Mouse (Mus musculus): ENCODE results near the gene Pias3. TPM values are rescaled to one million over a fixed set of nuclear protein-coding genes. Genes with fewer than 3 reads are reported as not detected.
"Not testable (repeated sequence)": the region's sequence is repeated elsewhere in the genome, so short reads cannot be mapped to it uniquely, and the experiment has no call there.

Gene Pias3
- total RNA-seq, 2 experiments from 2014 or later: 17.6 to 22.7 TPM

GRCm38 (mm10) chr3:96719173-96719572, 23.0 kb downstream of the Pias3 start:
- peak; percentile 49 to 73 for DNase-seq (ENCODE audit: low spot score in 2 of 2)

DNA sequence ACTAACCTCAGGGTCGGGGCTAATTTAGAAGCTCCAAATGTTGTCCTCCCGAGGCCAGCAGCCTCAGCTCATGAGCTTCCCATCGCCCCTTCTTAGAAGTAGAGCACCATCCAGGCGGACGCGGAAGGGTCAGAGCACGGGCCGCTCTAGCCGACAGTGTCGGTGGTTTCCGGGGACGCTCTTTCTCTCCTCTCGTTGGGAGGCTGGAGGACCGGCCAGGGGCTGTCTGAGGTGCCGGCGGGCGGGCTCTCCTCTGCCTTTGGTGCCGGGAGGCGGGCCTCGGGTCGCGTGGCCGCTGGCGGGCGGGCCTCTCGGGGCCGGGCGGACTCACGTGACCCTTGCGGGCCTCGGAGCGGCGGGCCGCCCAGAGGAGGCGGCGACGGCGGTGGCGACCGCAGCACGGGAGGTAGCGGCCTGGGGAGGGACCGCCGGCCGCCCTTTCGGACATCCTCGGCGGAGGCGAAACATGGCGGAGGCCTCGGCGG, 31.2 kb downstream of the Pias3 start, which contains the start of the genes Polr3c and Rnf115:
Gene Polr3c (minus strand): TSS at position 286 of the 485 bp plus-strand sequence.
Gene Rnf115 (plus strand): TSS at position 322 of the 485 bp plus-strand sequence.
- DNase-seq (ENCODE audit: low spot score in 2 of 2): peak; percentile 93 to 94
- intact Hi-C loops (cut with DNase I): no loop called here

More at GRCm38 (mm10) chr3:96719173-96719572, 23.0 kb downstream of the Pias3 start:
- intact Hi-C loops (cut with DNase I): no loop called here

DNA sequence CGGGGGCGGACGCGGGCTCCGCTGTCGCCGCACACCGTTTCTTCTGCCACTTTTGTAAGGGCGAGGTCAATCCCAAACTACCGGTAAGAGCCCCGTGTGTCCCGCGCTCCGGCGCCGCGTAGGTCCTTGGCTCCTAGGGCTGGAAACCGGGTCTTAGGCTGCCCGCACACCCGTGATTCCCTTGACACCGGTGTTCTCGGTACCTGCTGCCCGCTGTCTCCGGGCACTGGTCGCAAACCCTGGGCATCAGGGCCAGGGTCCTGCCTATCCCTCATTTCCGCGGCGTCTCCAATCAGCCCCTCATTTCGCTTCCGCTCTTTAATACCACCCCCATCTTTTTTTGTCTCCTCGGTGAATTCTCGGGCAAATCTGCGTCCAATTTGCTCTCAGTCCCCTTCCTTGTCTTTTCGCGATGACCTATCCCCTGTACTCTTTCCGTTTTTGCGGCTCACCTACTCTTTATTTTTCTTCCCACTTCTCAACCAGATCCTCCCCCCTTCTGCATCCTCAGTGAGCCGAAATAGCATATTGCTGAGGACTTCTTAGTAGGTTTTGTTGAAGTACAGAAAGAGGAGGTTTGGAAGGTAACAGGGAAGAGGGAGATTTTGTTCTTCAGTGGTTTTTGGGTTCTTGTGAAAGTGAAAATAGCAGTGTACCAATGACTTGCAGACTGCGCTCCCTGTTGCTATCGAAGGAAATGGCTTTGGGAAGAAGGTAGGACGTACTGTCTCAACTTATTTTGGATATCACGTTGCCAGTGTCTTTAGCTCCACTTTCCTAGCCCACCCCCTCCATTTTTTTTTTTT, 31.8 kb downstream of the Pias3 start:
- peak; percentile 42 to 49 for DNase-seq (ENCODE audit: low spot score in 2 of 2)
- intact Hi-C loops (cut with DNase I): no loop called here

GRCm38 (mm10) chr3:96728634-96729402, 32.6 kb downstream of the Pias3 start:
- intact Hi-C loops (cut with DNase I): no loop called here
- DNase-seq (ENCODE audit: low spot score in 2 of 2): no peak

- DNase-seq (ENCODE audit: low spot score in 2 of 2): no peak
- intact Hi-C loops (cut with DNase I): no loop called here
Measured at GRCm38 (mm10) chr3:96729403-96729784, 33.2 kb downstream of the Pias3 start.

DNA sequence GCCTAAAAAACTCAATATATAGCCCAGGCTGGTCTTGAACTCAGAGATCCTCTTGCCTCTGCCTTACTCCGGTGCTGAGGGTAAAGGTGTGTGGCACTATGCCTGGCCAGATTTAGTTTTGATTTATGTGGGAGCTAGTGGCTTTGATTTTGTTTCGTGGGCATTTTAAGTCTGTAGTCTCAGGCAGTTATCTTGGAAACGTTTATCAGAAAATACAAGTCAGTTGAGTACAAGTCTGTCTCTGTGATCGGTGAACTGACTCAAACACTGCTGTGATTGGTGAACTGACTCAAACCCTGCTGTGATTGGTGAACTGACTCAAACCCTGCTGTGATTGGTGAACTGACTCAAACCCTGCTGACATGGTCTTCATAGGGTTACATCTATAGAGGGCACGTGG, 34.6 kb downstream of the Pias3 start:
- no peak for DNase-seq (ENCODE audit: low spot score in 2 of 2)
- intact Hi-C loops (cut with DNase I): no loop called here

DNA sequence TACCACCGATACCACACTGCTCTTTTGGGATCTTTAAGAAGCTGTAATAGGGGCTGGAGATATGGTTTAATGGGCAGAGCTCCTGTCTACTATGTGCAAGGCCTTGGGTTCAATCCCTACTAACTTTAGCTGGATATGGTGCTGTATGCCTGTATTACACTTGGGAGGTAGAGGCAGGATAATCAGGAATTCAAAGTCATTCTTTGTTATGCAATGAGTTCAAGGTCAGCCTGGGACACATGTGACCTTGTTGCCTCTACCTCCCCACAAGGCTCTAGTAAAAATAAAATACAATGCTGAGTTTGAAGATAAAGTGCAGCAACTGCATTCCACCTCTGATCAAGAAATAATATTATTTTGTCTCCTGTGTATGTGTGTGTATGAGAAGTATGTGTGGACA, 37.8 kb downstream of the Pias3 start:
- intact Hi-C loops (cut with DNase I): no loop called here

GRCm38 (mm10) chr3:96735200-96735599, 39.0 kb downstream of the Pias3 start:
- intact Hi-C loops (cut with DNase I): no loop called here
- DNase-seq (ENCODE audit: low spot score in 2 of 2): no peak

More for the DNA sequence above, 37.8 kb downstream of the Pias3 start:
- no peak for DNase-seq (ENCODE audit: low spot score in 2 of 2)

DNA sequence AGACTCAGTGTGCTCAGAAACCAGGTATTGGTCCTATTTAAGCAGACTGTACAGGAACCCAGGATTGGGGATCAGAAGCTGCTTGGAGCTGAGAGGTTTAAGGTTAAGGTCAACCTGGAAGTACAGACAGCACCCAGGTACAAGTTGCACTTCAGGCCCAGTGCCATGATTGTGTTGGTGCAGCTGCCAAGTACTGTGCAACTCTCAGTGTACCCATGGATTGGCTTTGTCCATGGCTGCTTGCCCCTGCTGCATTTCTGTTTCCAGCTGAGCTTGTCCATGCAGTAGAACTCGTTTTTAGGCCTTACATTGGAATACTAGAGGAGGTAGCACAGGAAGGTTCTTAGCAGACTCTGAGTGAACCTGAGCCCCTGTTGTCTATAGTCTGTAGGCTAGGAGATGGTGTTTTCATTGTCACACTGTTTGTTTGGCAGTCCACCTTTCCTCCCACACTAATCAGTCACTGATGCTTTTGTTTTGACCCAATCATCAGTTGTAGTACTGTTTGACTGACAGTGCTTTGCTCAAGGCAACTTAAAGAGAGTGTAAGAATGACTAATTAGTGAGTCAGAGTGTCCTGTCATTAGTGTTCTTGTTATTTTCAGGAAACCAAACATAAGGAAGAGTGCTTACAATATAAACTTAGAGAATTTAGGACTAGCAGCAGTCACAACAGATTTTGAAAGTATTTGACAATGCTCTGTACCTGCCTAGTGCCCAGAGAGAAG, 41.0 kb downstream of the Pias3 start:
- intact Hi-C loops (cut with DNase I): no loop called here

GRCm38 (mm10) chr3:96737995-96738394, 41.8 kb downstream of the Pias3 start:
- intact Hi-C loops (cut with DNase I): no loop called here

More for the DNA sequence above, 41.0 kb downstream of the Pias3 start:
- DNase-seq (ENCODE audit: low spot score in 2 of 2): no peak

GRCm38 (mm10) chr3:96740279-96740678, 44.1 kb downstream of the Pias3 start:
- DNase-seq (ENCODE audit: low spot score in 2 of 2); intact Hi-C loops (cut with DNase I): not testable (repeated sequence)

More at GRCm38 (mm10) chr3:96737995-96738394, 41.8 kb downstream of the Pias3 start:
- no peak for DNase-seq (ENCODE audit: low spot score in 2 of 2)

DNA sequence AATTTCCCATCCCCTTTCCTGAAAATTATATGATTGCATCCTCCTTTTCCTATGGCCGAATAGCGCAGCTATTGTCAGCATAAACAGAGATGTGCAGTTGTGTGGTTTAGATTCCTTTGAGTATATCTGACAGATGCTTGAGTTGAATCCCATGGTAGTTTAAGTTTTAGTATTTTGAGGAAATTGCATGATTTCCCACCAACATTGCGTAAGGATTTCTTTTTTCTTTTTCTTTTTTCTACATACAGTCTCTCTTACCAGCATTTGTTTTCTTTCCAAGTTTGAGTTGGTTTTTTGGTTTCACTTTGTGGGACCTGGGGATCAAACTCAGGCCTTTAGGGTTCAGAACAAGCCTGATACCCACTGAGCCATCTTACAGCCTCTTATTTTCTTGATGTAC, 48.2 kb downstream of the Pias3 start:
- no peak for DNase-seq (ENCODE audit: low spot score in 2 of 2)
- intact Hi-C loops (cut with DNase I): no loop called here

- intact Hi-C loops (cut with DNase I): no loop called here
- DNase-seq (ENCODE audit: low spot score in 2 of 2): no peak
Measured at GRCm38 (mm10) chr3:96746829-96747228, 50.6 kb downstream of the Pias3 start.

Other genes starting within 250 kb of the Pias3 start
- gene BC107364, start 244.1 kb upstream of the Pias3 start, total RNA-seq (2021): not detected
- gene Hfe2, start 171.2 kb upstream of the Pias3 start, total RNA-seq (2021): under 1 TPM; 0.18 to 0.42 TPM
- gene Txnip, start 138.4 kb upstream of the Pias3 start, total RNA-seq (2021): 10 to 100 TPM; 26.9 to 36.8 TPM
- not detected for gene Gm16253, start 119.4 kb upstream of the Pias3 start, total RNA-seq (2021)
- gene Polr3gl, start 102.2 kb upstream of the Pias3 start, total RNA-seq (2021): 10 to 100 TPM; 26.6 to 29.7 TPM
- gene Ankrd34a, start 99.7 kb upstream of the Pias3 start, total RNA-seq (2021): 10 to 100 TPM; 69.9 to 72.6 TPM
- 10 to 100 TPM; 22.1 to 24.8 TPM for gene Lix1l, start 95.2 kb upstream of the Pias3 start, total RNA-seq (2021)
- 10 to 100 TPM; 40.1 to 41.5 TPM for gene Rbm8a, start 66.5 kb upstream of the Pias3 start, total RNA-seq (2021)
- 10 to 100 TPM; 49.2 to 49.7 TPM for gene Pex11b, start 61.0 kb upstream of the Pias3 start, total RNA-seq (2021)
- gene Gm42957, start 60.9 kb upstream of the Pias3 start, total RNA-seq (2021): under 1 TPM; 0.40 to 0.44 TPM
- gene Itga10, start 50.8 kb upstream of the Pias3 start, total RNA-seq (2021): 1 to 10 TPM; 1.5 to 2.5 TPM
- 1 to 10 TPM; 4.6 to 7.6 TPM for gene Ankrd35, start 26.3 kb upstream of the Pias3 start, total RNA-seq (2021)
- 1 to 10 TPM; 5.7 to 6.6 TPM for gene Nudt17, start 12.2 kb downstream of the Pias3 start, total RNA-seq (2021)
- 10 to 100 TPM; 25.5 to 27.7 TPM for gene Polr3c, start 31.2 kb downstream of the Pias3 start, total RNA-seq (2021)
- gene Rnf115, start 31.3 kb downstream of the Pias3 start, total RNA-seq (2021): 10 to 100 TPM; 72.8 to 76.7 TPM
- not detected for gene Pdzk1, start 132.9 kb downstream of the Pias3 start, total RNA-seq (2021)
- not detected for gene Cd160, start 133.0 kb downstream of the Pias3 start, total RNA-seq (2021)
- 1 to 10 TPM; 2.0 to 2.7 TPM for gene Gja5, start 208.3 kb downstream of the Pias3 start, total RNA-seq (2021)
- 10 to 100 TPM; 46.1 to 46.3 TPM for gene Gpr89, start 209.0 kb downstream of the Pias3 start, total RNA-seq (2021)
- not detected for gene Gja8, start 229.6 kb downstream of the Pias3 start, total RNA-seq (2021)

Data from left cerebral cortex, postnatal 14 days (tissue).